Mouse (Mus musculus) myocyte (in vitro differentiated cells): ENCODE measurements around the gene Zic1. TPM values are rescaled to one million over a fixed set of nuclear protein-coding genes. Genes with fewer than 3 reads are reported as not detected.

Experiments
- H3K27me3 ChIP-seq: one replicate; pipeline ENCODE4 v1.6.1; 2011; ENCODE audit not compliant: control insufficient read depth, insufficient read depth, insufficient read length
- H3K36me3 ChIP-seq: one replicate; pipeline ENCODE4 v1.6.1; 2011; ENCODE audit not compliant: control insufficient read depth, insufficient read depth
- H3K4me2 ChIP-seq: one replicate; pipeline ENCODE4 v1.6.1; 2011; ENCODE audit warnings: low read depth, control low read depth
- H3K4me3 ChIP-seq: one replicate; pipeline ENCODE4 v1.5.1; 2011; ENCODE audit warnings: mild to moderate bottlenecking, control low read depth, moderate library complexity
- H3K79me2 ChIP-seq: one replicate; pipeline ENCODE4 v1.6.1; 2011; ENCODE audit not compliant: control insufficient read depth, insufficient read depth
- H3ac ChIP-seq: one replicate; pipeline ENCODE4 v1.6.1; 2011; ENCODE audit not compliant: control insufficient read depth, insufficient read length
- CEBPB ChIP-seq: IDR thresholded peaks from 2 replicates; pipeline ENCODE4 v1.6.1; 2011; ENCODE audit warnings: mild to moderate bottlenecking, moderate library complexity; ENCODE audit not compliant: poor library complexity, insufficient read depth, severe bottlenecking
- E2F4 ChIP-seq: IDR thresholded peaks from one replicate; pipeline ENCODE4 v1.6.1; 2011; ENCODE audit warnings: mild to moderate bottlenecking, control low read depth, moderate library complexity; ENCODE audit not compliant: insufficient read depth
- MAX ChIP-seq: IDR thresholded peaks from one replicate; pipeline ENCODE4 v1.6.1; 2011; ENCODE audit warnings: low read depth, mild to moderate bottlenecking, control low read depth
- MYOD1 ChIP-seq, 3 experiments: IDR thresholded peaks; one replicate each; pipeline ENCODE4 v1.6.1; 2011; ENCODE audit warnings: control low read depth in 2 of 3, low read depth in 2 of 3, mild to moderate bottlenecking in 2 of 3, moderate library complexity in 1 of 3; ENCODE audit not compliant: insufficient read length in 2 of 3, control insufficient read depth in 1 of 3
- MYOG ChIP-seq, 3 experiments: IDR thresholded peaks; one replicate each; pipeline ENCODE4 v1.6.1; 2011; ENCODE audit warnings: control low read depth in 2 of 3, low read depth in 2 of 3, mild to moderate bottlenecking in 2 of 3; ENCODE audit not compliant: insufficient read length in 2 of 3, control insufficient read depth in 1 of 3, insufficient read depth in 1 of 3
- POLR2A ChIP-seq: IDR thresholded peaks from one replicate; pipeline ENCODE4 v1.6.1; 2011; ENCODE audit warnings: low read depth, mild to moderate bottlenecking, control low read depth, moderate library complexity; ENCODE audit not compliant: insufficient read length
- POLR2AphosphoS2 ChIP-seq: IDR thresholded peaks from one replicate; pipeline ENCODE4 v1.6.1; 2011; ENCODE audit warnings: low read depth, control low read depth; ENCODE audit not compliant: insufficient read length
- REST ChIP-seq: IDR thresholded peaks from one replicate; pipeline ENCODE4 v1.6.1; 2011; ENCODE audit warnings: mild to moderate bottlenecking, control low read depth, moderate library complexity; ENCODE audit not compliant: insufficient read depth, insufficient read length
- SRF ChIP-seq: IDR thresholded peaks from one replicate; pipeline ENCODE4 v1.6.1; 2011; ENCODE audit warnings: low read depth; ENCODE audit not compliant: control insufficient read depth, insufficient read length
- TCF12 ChIP-seq: IDR thresholded peaks from one replicate; pipeline ENCODE4 v1.6.1; 2011; ENCODE audit warnings: mild to moderate bottlenecking, control low read depth; ENCODE audit not compliant: poor library complexity, insufficient read depth, severe bottlenecking
- TCF3 ChIP-seq: IDR thresholded peaks from one replicate; pipeline ENCODE4 v1.6.1; 2011; ENCODE audit warnings: low read depth, control low read depth; ENCODE audit not compliant: insufficient read length
- USF1 ChIP-seq: IDR thresholded peaks from one replicate; pipeline ENCODE4 v1.6.1; 2011; ENCODE audit warnings: low read depth, mild to moderate bottlenecking, control low read depth, moderate library complexity
- polyA plus RNA-seq: library from polyadenylated mRNA; unstranded; fragments of >200 nt; fragmentation: generic; extraction: Trizol; gene quantifications from one replicate; pipeline ENCODE4 v1.2.1, GENCODE M21; 2012; ENCODE audit warnings: missing spikeins

Gene Zic1
- polyA plus RNA-seq, 1 experiment, result 5.4 TPM

GRCm38 (mm10) chr9:91373811-91374575 is 8.4 kb upstream of the Zic1 start:
- no peak overlapping the region for H3K4me3 ChIP-seq
- TF ChIP-seq E2F4, result no peak
- TF ChIP-seq CEBPB, result no peak
- TF ChIP-seq MAX, result no peak
- no peak for TF ChIP-seq USF1
- TF ChIP-seq POLR2A, result no peak
- TF ChIP-seq SRF, result no peak
- no peak for TF ChIP-seq TCF12
- no peak for TF ChIP-seq TCF3
- TF ChIP-seq POLR2AphosphoS2, result no peak
- TF ChIP-seq MYOG (IDR thresholded peaks at IDR 0.05; ENCODE audit: control insufficient read depth in 1 of 3, insufficient read depth in 1 of 3, insufficient read length in 2 of 3, low read depth in 2 of 3), result no peak
- no peak for TF ChIP-seq MYOD1 (IDR thresholded peaks at IDR 0.05; ENCODE audit: control insufficient read depth in 1 of 3, insufficient read length in 2 of 3, low read depth in 2 of 3)
- TF ChIP-seq REST, result no peak
- no peaks in the 10 kb centered on the region for H3K36me3 ChIP-seq
- no peaks in the 10 kb centered on the region for H3K27me3 ChIP-seq
- H3K4me2 ChIP-seq, result no peak overlapping the region
- no peak overlapping the region for H3ac ChIP-seq
- no peaks in the 10 kb centered on the region for H3K79me2 ChIP-seq

DNA sequence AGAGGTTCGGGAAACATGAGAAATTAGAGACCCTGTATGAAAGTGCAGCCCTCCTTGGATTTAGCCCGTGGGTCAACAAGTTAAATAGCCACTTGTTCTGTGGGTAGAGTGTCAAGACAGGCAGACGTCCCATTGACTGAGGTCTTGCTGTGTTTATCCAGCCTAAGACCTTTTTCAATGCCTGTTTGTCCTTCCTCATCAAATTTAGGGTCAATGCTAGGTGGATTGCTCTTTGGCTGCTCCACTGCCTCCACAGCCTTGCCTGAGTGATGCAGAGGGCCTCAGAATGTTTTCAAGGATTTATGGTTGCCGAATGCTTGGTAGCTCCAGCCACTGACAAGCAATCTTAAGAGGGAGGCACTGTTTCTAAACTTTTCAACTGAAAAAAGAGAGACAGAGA is 6.0 kb upstream of the Zic1 start:
- no peaks in the 10 kb centered on the region for H3K36me3 ChIP-seq
- no peak overlapping the region for H3K4me2 ChIP-seq
- no peak for TF ChIP-seq USF1
- no peak for TF ChIP-seq CEBPB
- no peak for TF ChIP-seq MYOG (IDR thresholded peaks at IDR 0.05; ENCODE audit: control insufficient read depth in 1 of 3, insufficient read depth in 1 of 3, insufficient read length in 2 of 3, low read depth in 2 of 3)
- no peak for TF ChIP-seq POLR2AphosphoS2
- no peak for TF ChIP-seq E2F4
- no peaks in the 10 kb centered on the region for H3K27me3 ChIP-seq
- no peak overlapping the region for H3ac ChIP-seq
- H3K79me2 ChIP-seq, result no peaks in the 10 kb centered on the region
- no peak overlapping the region for H3K4me3 ChIP-seq

DNA sequence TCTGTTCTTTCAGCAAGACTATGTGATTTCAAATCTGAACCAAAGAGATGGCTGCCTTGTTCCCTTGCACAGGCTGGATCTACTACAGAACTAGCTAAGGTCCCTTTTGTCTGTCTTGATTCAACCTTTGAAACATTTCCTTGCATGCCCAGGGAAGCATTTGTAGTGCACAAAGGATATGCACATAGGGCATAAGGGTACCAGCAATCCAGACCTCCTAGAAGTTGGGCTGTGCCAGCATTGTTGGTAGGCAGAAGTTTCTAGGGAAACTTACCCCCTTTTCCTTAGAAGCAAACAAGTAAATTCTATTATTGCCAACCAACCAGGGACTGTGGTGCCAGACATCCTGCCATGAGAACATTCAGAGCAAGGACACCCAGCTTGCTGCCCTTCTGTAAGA is 5.4 kb upstream of the Zic1 start:
- Histone ChIP-seq H3K4me3 (no peak overlapping the region), H3K4me2 (no peak overlapping the region), H3ac (no peak overlapping the region), H3K36me3 (no peaks in the 10 kb centered on the region), H3K27me3 (no peaks in the 10 kb centered on the region), H3K79me2 (no peaks in the 10 kb centered on the region)
- TF ChIP-seq TCF12 (no peak), MYOD1 (IDR thresholded peaks at IDR 0.05; ENCODE audit: control insufficient read depth in 1 of 3, insufficient read length in 2 of 3, low read depth in 2 of 3) (no peak), POLR2AphosphoS2 (no peak), MYOG (IDR thresholded peaks at IDR 0.05; ENCODE audit: control insufficient read depth in 1 of 3, insufficient read depth in 1 of 3, insufficient read length in 2 of 3, low read depth in 2 of 3) (no peak), MAX (no peak), REST (no peak), E2F4 (no peak), SRF (no peak), TCF3 (no peak), USF1 (no peak), CEBPB (no peak), POLR2A (no peak)

GRCm38 (mm10) chr9:91370191-91370708 is 4.6 kb upstream of the Zic1 start:
- Histone ChIP-seq H3K79me2 (no peaks in the 10 kb centered on the region), H3K36me3 (no peaks in the 10 kb centered on the region), H3ac (no peak overlapping the region), H3K27me3 (no peaks in the 10 kb centered on the region), H3K4me2 (no peak overlapping the region), H3K4me3 (no peak overlapping the region)
- TF ChIP-seq SRF (no peak), MYOG (IDR thresholded peaks at IDR 0.05; ENCODE audit: control insufficient read depth in 1 of 3, insufficient read depth in 1 of 3, insufficient read length in 2 of 3, low read depth in 2 of 3) (no peak)

DNA sequence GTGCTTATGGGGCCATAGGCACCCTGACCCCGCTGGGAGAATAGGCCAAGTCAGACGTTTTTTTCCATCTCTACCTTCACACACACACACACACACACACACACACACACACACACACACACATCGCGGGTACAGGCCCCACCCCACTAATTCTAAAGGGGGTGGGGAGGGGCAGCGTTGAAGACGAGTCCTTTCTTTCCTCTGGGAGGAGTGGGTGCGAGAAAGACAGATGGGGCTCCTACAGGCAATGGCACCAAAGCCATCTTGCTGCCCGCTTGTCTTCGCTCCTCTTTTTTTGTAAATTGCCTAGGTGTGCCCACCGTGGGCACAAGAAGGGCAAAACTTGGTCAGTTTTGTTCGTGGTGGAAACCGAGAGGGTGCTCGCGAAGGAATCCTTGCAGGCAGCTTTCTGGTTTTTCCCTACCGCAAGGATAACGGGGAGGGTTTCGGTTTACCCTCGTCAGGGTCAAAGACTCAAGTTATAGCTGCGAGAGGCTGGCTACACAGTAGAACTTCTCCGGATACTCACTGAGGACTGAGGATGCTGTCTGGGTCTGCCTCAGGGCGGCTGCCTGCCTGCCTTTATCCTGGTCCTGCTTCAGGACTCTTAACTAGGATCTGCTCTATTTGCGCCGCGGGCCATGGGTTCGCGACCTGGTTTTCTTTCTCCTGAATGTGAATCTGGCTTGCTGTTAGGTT is 3.8 kb upstream of the Zic1 start:
- Histone ChIP-seq H3K4me2 (no peak overlapping the region), H3K36me3 (no peaks in the 10 kb centered on the region), H3K79me2 (no peaks in the 10 kb centered on the region), H3ac (no peak overlapping the region), H3K4me3 (no peak overlapping the region), H3K27me3 (no peaks in the 10 kb centered on the region)
- TF ChIP-seq MYOG (IDR thresholded peaks at IDR 0.05; ENCODE audit: control insufficient read depth in 1 of 3, insufficient read depth in 1 of 3, insufficient read length in 2 of 3, low read depth in 2 of 3) (no peak), TCF3 (no peak), MAX (no peak), POLR2AphosphoS2 (no peak), POLR2A (no peak), MYOD1 (IDR thresholded peaks at IDR 0.05; ENCODE audit: control insufficient read depth in 1 of 3, insufficient read length in 2 of 3, low read depth in 2 of 3) (no peak), CEBPB (no peak), E2F4 (no peak), TCF12 (no peak), REST (no peak), USF1 (no peak), SRF (no peak)
